Mouse (Mus musculus) cerebellum, adult 2 months (tissue): ENCODE results near the gene Mier2.

ENCODE experiments used
- CTCF ChIP-seq: fragments of 200-500 bp; IDR thresholded peaks from 2 replicates; pipeline ENCODE4 v1.5.1; 2011; ENCODE audit warnings: low read depth, mild to moderate bottlenecking, control low read depth, low read length, moderate library complexity, borderline replicate concordance; ENCODE audit not compliant: insufficient read depth
- POLR2A ChIP-seq: fragments of 200-500 bp; IDR thresholded peaks from 2 replicates; pipeline ENCODE4 v1.6.1; 2011; ENCODE audit warnings: low read length, control low read depth, borderline replicate concordance; ENCODE audit not compliant: insufficient read depth

GRCm38 (mm10) chr10:79536461-79537080 lies 18.4 kb downstream of the Mier2 start:
- TF ChIP-seq CTCF (no peak), POLR2A (no peak)
